8 mouse cellular contexts compared by ENCODE assay signal in genomic region chr13:52531121-52531520, GRCm38 (mm10). TPM values are rescaled to one million over a fixed set of nuclear protein-coding genes. Genes with fewer than 3 reads are reported as not detected.
DNase-seq lines count a peak whose midpoint lies in the region; TF ChIP-seq lines count a peak whose summit lies in the region.

Gene Diras2 (minus strand): TSS chr13:52531279.

- peaks cover 6% of the 10 kb centered on the region for H3K4me1 ChIP-seq in testis, adult 2 months (ENCODE audit: control insufficient read depth, insufficient read depth, low read length)

- TF ChIP-seq POLR2A in testis, adult 2 months (IDR thresholded peaks at IDR 0.05; ENCODE audit: control insufficient read depth, low read depth, low read length), result no peak

- intact Hi-C loops in left cerebral cortex, postnatal 36 days (cut with DNase I), result loop anchor here (2.0 to 10.0 kb wide), 5 partner anchors 41 to 696 kb away; no protein-coding TSS in a partner anchor

- peak; percentile 75 for DNase-seq in cerebellum, adult 9-10 months
- no peak for DNase-seq in cerebellum, adult 11-12 months
- DNase-seq in testis, postnatal 10 days (ENCODE audit: low spot score), result no peak
- DNase-seq in left cerebral cortex, postnatal 36 days (ENCODE audit: low spot score in 2 of 2), result no peak
- peak; percentile 47 for DNase-seq in splenic B cell, adult 2 months (ENCODE audit: low read depth, low spot score)
- DNase-seq in adrenal gland, adult 18-20 months (ENCODE audit: low spot score in 2 of 2), result no peak
- no peak for DNase-seq in embryo, embryonic 9.5 days (ENCODE audit: extremely low spot score)

- TF ChIP-seq CTCF in testis, adult 2 months (IDR thresholded peaks at IDR 0.05; ENCODE audit: control insufficient read depth, insufficient read depth, insufficient replicate concordance, low read depth, low read length), result no peak

- no peak within 1 kb of the TSS for H3K27ac ChIP-seq in testis, adult 2 months (ENCODE audit: control insufficient read depth, insufficient read depth, low read depth, low read length)

- H3K36me3 ChIP-seq in testis, adult 2 months (ENCODE audit: control insufficient read depth, insufficient read depth, low read length), result no peaks in the 10 kb centered on the region
- no peaks in the 10 kb centered on the region for H3K36me3 ChIP-seq in splenic B cell, adult 2 months (ENCODE audit: control insufficient read depth, insufficient read depth, low read length, poor library complexity, severe bottlenecking)

- H3K4me3 ChIP-seq in testis, adult 2 months (ENCODE audit: control insufficient read depth, low read depth, low read length), result peak within 1 kb of the TSS; percentile 50

- H3K27me3 ChIP-seq in testis, adult 2 months (ENCODE audit: control insufficient read depth, insufficient read depth, low read length), result peaks cover 3% of the 10 kb centered on the region
- H3K27me3 ChIP-seq in splenic B cell, adult 2 months (ENCODE audit: control insufficient read depth, insufficient read depth, low read length, poor library complexity, severe bottlenecking), result no peaks in the 10 kb centered on the region

RNA-seq across cellular contexts. Expression of gene Diras2, which starts in this region (rescaled TPM):
- polyA plus RNA-seq in testis, adult 2 months (2012; rRNA removed), result 1.5 and 2.4 TPM in 2 replicates
- 100 to 1,000 TPM; 158 to 220 TPM for total RNA-seq in left cerebral cortex, postnatal 36 days (2021)
- 1 to 10 TPM; 3.0 to 4.3 TPM for total RNA-seq in adrenal gland, adult 18-20 months (2021)

Comparison
In these comparisons a context has a peak if more than half of its experiments do, and no peak if none do; other contexts are left out.
1. RNA of gene Diras2 (total RNA-seq): 158 to 220 TPM in left cerebral cortex, postnatal 36 days; 3.0 to 4.3 TPM in adrenal gland, adult 18-20 months; every median in the first group is over 10 times any median in the second.
2. DNase-seq: peak in cerebellum, adult 9-10 months (single experiment) and splenic B cell, adult 2 months (single experiment); none in cerebellum, adult 11-12 months (single experiment), testis, postnatal 10 days (single experiment), left cerebral cortex, postnatal 36 days (0 of 2), adrenal gland, adult 18-20 months (0 of 2) and embryo, embryonic 9.5 days (single experiment).